Mouse (Mus musculus) right cerebral cortex, postnatal 25 days (tissue): ENCODE measurements around the gene Emc9.
A peak's percentile ranks its signal among the peaks of the same experiment; 100 is the strongest.

ENCODE experiments used
- DNase-seq: peaks from one replicate; pipeline ENCODE4 v3.0.0; 2022

Emc9 gene

GRCm38 (mm10) chr14:55584702-55585565 is at the start of gene Emc9:
Gene Emc9, minus strand, starts transcription at chr14:55585302.
- peak; percentile 69 for DNase-seq

GRCm38 (mm10) chr14:55629312-55629711 is 44.2 kb upstream of the Emc9 start:
- no peak for DNase-seq

GRCm38 (mm10) chr14:55628077-55628827 is 43.1 kb upstream of the Emc9 start:
- no peak for DNase-seq

- no peak for DNase-seq
These were observed 33.5 kb upstream of the Emc9 start for GRCm38 (mm10) chr14:55618486-55619195.

GRCm38 (mm10) chr14:55617822-55618221 is 32.7 kb upstream of the Emc9 start, which contains the start of gene Rec8:
Gene Rec8, plus strand, starts transcription at chr14:55618037.
- DNase-seq = no peak

GRCm38 (mm10) chr14:55616844-55617243 is 31.7 kb upstream of the Emc9 start:
- no peak for DNase-seq

DNA sequence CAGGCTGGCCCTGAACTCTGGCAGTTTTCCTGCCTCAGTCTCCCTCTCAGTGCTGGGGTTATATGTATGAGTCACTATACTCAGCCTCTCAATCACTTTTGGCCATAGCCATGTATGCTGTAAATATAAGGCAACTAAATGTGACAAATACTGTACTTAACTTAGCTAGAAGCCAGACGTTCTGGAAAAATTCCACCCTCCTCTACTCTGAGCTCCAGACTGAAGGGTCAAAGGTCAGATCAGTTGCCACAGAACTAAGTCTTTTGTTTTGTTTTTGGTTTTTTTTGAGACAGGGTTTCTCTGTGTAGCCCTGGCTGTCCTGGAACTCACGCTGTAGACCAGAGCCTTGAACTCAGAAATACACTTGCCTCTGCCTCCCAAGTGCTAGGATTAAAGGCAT is 30.8 kb upstream of the Emc9 start:
- DNase-seq = no peak

DNA sequence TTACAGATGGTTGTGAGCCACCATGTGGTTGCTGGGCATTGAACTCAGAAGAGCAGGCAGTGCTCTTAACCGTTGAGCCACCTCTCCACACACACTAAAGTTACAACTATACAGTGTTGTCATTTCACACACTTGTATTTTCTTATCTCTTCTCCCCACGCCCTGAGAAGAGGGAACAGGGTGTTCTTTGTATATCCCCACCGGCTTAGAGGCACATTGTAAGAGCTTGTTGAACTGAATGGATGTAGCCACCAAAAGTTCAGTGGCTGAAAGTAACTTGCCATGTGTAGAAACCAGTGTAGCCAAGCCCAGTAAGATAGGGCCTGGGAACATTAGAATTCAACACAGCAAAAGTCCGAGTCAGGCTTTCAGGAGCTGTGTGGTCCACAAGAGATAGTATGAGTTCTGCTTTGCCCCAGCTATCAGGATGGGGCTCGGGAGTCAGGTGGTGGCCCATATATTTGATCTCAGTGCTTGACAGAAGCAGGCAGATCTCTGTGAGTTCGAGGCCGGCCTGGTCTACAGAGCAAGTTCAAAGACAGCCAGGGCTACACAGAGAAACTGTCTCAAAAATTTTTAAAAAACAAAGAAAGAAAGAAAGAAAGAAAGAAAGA is 29.6 kb upstream of the Emc9 start:
- no peak for DNase-seq

GRCm38 (mm10) chr14:55613346-55613745 is 28.2 kb upstream of the Emc9 start:
- no peak for DNase-seq

DNA sequence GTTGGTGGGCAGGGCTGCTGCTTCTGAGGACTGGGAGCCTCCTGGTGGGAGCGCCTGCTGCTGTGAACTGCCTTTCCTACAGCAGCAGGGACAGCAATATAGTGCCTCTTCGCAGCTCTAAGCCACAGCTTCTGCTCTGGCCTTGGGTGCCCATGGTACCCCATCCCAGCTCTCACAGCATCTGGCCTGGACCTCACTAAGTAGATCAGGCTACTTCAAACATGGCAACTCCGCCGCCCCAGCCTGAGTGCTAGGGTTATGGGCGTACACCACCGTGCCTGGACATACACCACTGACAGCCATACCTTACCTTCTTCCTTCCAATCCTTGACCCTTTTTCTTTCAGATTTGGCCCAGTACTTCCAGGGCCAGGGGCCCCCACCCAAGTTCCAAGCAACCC is 23.2 kb upstream of the Emc9 start:
- no peak for DNase-seq

DNA sequence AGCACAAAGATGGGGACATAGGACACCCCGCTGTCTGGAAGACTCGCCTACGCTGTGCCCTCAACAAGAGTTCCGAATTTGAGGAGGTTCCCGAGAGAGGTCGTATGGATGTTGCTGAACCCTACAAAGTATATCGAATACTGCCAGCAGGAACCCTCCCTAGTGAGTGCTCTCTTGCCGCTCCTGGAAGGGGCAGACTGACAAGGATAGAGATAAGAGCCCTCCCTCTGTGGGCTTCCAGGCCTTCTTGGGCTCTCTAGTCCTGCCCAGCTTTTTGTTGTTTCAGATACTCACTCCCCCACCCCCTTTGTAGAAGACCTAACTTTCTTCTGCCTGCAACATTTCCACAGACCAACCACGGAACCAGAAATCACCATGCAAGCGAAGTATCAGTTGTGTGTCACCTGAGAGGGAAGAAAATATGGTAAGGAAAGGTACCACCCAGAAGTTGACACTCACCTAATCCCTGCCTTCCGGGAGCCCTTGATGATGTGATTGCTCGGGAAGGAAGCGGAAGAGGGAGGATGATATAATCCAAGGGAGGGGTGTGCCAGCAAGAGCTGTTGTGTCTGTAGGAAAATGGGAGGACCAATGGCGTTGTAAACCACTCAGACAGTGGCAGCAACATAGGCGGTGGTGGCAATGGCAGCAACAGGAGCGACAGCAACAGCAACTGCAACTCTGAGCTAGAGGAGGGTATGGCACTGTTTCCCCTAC is 20.8 kb upstream of the Emc9 start:
- no peak for DNase-seq

GRCm38 (mm10) chr14:55604823-55605222 is 19.7 kb upstream of the Emc9 start:
- no peak for DNase-seq

GRCm38 (mm10) chr14:55603633-55604576 is 18.8 kb upstream of the Emc9 start:
- DNase-seq = peak; percentile 84

DNA sequence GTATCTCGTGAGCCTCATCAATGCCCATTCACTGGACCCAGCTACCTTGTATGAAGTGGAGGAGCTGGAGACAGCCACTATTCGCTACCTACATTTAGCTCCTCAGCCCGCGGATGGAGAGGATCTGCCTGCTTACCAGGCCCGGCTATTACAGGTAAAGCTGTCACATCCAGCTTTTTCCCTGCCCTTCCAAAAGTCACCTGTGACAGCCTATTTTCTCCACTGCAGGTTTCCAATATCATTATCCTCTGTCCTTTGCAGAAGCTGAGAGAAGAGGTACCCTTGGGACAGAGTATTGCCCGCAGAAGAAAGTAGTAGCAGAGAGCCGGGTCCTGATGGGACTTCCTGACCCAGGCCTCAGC is 18.1 kb upstream of the Emc9 start, which contains the start of gene Irf9:
TSS of gene Irf9 (plus strand) at position 301 of the 362 bp plus-strand sequence.
- no peak for DNase-seq

DNA sequence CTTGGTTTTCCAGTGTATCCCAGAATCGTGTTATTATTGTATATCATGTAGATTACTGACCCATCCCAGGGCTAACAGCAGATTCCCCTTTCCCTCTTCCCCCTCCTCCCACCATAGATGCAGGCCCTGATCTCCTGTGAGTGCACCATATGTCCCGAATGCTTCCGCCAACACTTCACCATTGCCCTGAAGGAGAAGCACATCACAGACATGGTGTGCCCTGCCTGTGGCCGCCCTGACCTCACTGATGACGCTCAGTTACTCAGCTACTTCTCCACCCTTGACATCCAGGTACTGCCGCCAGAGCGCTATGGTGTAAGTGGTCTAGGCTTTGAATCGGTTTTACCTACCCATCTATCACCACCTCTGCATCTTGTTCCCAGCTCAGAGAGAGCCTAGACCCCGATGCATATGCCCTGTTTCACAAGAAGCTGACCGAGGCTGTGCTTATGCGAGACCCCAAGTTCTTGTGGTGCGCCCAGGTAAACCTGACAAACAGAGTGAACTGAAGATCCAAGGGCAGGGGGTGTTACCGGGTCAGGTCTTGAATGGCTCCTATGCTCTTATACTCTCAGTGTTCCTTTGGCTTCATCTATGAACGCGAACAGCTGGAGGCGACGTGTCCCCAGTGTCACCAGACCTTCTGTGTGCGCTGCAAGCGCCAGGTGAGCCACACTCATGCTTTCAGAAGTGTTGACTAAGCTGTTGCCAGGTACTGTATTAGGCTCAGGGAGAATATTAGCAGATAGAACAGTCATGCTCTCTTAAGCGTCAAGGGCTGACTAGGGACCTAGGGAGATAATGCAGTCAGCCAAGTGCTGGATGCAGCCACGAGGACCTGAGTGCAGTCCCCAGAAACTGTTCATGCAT is 13.7 kb upstream of the Emc9 start:
- DNase-seq = no peak

GRCm38 (mm10) chr14:55596036-55596690 is 11.1 kb upstream of the Emc9 start:
- no peak for DNase-seq

DNA sequence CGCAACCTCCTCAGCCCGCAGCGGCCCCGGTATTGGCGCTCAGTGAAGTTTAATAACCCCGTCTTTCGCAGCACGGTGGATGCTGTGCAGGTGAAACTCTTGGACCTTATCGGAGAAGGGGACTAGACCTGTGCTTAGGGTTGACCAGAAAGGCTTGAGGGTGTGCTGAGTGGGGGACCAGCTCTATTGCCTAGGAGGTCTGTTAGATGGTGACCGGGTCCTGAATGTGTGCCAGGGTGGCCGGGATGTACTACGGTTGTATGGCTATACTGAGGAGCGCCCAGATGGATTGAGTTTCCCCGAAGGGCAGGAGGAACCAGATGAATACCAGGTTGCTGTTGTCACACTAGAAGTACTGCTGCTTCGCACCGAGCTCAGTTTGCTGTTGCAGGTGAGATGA is 7.1 kb upstream of the Emc9 start:
- DNase-seq = no peak

DNA sequence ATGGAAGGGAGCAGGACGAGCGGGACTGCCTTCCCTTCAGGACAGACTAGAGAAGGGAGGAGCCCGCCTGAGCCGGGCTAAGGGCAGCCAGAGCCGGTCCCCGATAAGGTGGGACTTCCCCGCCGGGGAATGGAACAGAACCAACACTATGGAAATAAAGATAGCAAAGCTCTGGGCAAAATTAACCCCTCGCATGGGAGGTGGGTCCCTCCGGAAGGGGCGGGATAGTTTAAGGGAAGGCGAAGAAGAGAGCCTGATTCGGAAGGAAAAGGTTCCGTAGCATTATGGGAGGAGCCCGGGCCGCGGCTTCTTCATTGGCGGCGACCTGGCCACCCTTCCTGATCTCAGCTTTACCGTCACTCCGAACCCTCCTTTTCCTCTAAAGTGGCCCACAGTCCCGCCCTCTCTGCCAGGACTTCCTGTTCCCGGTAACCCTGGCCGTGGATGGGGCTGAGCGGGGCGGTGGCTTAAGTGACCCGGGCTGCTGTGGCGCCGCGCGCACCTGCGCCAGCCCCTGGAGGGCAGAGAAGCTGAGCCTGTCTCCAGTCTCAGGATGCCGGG is 6.3 kb upstream of the Emc9 start, which contains the start of gene Rnf31:
TSS of gene Rnf31 (plus strand) at position 378 of the 561 bp plus-strand sequence.
- peak; percentile 92 for DNase-seq

DNA sequence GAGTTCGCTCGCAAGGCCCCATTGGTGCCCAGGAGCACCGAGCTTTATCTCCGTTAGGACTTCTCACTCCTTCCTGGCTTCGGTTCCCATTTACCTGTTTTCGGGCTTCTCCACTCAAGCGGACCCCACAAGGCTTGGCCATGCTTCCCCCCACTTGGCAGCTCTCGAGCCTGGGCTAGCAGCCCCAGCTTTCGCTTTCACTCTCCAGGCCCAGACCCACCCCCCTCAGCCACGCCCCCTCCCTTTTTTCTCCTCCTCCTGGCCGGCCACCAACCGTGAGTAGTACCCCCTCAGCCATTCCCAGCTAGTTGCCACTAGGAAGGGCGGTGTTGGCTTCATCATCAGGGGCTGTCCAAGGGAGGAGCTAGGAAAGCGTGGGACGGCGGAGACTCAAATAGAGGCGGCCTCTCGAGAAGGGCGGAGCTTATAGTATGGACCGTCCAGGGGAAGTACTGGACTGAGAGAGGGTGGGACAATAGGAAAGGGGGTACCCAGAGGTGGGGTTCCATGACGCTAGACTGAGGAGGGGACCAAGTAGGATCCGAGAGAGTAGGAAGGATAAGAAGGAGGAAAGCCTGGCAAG is 5.7 kb upstream of the Emc9 start, which contains the start of gene Psme2:
TSS of gene Psme2 (minus strand) at position 366 of the 583 bp plus-strand sequence.
- peak; percentile 89 for DNase-seq
